Mouse (Mus musculus): ENCODE results near the gene Phactr1. TPM values are rescaled to one million over a fixed set of nuclear protein-coding genes. Genes with fewer than 3 reads are reported as not detected.

Phactr1 gene
- 24.5 and 25.7 TPM in 2 replicates for polyA plus RNA-seq (2015; fragmentation: Nextera tagmentation; extraction: Ambion mirVana)

GRCm38 (mm10) chr13:42680391-42680994, at the start of gene Phactr1:
Phactr1 (plus strand) TSS chr13:42680623.
- H3K4me2 ChIP-seq: peak within 1 kb of the TSS; percentile 34
- peak within 1 kb of the TSS; percentile 17; the same call in 1 of the 2 replicates for H3K4me3 ChIP-seq (replicated peaks)
- H3K36me3 ChIP-seq: no peaks in the 10 kb centered on the region
- 17% methylated on average over 11 of the region's 11 CpGs for WGBS
- no peak for ATAC-seq (replicated peaks; ENCODE audit: low FRiP score)
- H3K4me1 ChIP-seq: no peaks in the 10 kb centered on the region
- peaks cover 35% of the 10 kb centered on the region for H3K27me3 ChIP-seq
- H3K9ac ChIP-seq: no peak within 1 kb of the TSS
- H3K27ac ChIP-seq: 0 out of 2 replicates have a peak within 1 kb of the TSS, but pooled peaks have one; percentile 22
- H3K9me3 ChIP-seq (replicated peaks): no peaks in the 10 kb centered on the region

- Histone ChIP-seq H3K4me2 (no peak overlapping the region), H3K9ac (no peak overlapping the region), H3K27me3 (no peaks in the 10 kb centered on the region; the same call in 1 of the 2 replicates), H3K4me1 (no peaks in the 10 kb centered on the region), H3K4me3 (replicated peaks) (no peak overlapping the region), H3K9me3 (replicated peaks) (no peaks in the 10 kb centered on the region), H3K36me3 (no peaks in the 10 kb centered on the region), H3K27ac (no peak overlapping the region)
- WGBS: 82% methylated on average over 2 of the region's 2 CpGs
- no peak for ATAC-seq (replicated peaks; ENCODE audit: low FRiP score)
Observed at GRCm38 (mm10) chr13:42634908-42635307, 45.5 kb upstream of the Phactr1 start.

GRCm38 (mm10) chr13:42650228-42650627, 30.2 kb upstream of the Phactr1 start:
- no peaks in the 10 kb centered on the region for H3K27me3 ChIP-seq
- H3K27ac ChIP-seq: no peak overlapping the region
- 58% methylated on average over 6 of the region's 6 CpGs for WGBS
- no peaks in the 10 kb centered on the region for H3K9me3 ChIP-seq (replicated peaks)
- no peaks in the 10 kb centered on the region for H3K4me1 ChIP-seq
- H3K4me3 ChIP-seq (replicated peaks): no peak overlapping the region
- H3K4me2 ChIP-seq: no peak overlapping the region
- no peaks in the 10 kb centered on the region for H3K36me3 ChIP-seq
- no peak overlapping the region for H3K9ac ChIP-seq
- no peak for ATAC-seq (replicated peaks; ENCODE audit: low FRiP score)

GRCm38 (mm10) chr13:42656643-42657315, 23.6 kb upstream of the Phactr1 start:
- Histone ChIP-seq H3K27me3 (no peaks in the 10 kb centered on the region), H3K9ac (no peak overlapping the region), H3K9me3 (replicated peaks) (no peaks in the 10 kb centered on the region), H3K4me3 (replicated peaks) (no peak overlapping the region), H3K4me2 (no peak overlapping the region), H3K36me3 (no peaks in the 10 kb centered on the region), H3K4me1 (no peaks in the 10 kb centered on the region), H3K27ac (no peak overlapping the region)
- WGBS: 67% methylated on average over 7 of the region's 7 CpGs
- no peak for ATAC-seq (replicated peaks; ENCODE audit: low FRiP score)

- Histone ChIP-seq H3K4me2 (no peak overlapping the region), H3K9me3 (replicated peaks) (no peaks in the 10 kb centered on the region), H3K36me3 (no peaks in the 10 kb centered on the region), H3K27me3 (no peaks in the 10 kb centered on the region), H3K27ac (no peak overlapping the region), H3K4me1 (no peaks in the 10 kb centered on the region), H3K4me3 (replicated peaks) (no peak overlapping the region), H3K9ac (no peak overlapping the region)
- no peak for ATAC-seq (replicated peaks; ENCODE audit: low FRiP score)
- WGBS: 64% methylated on average over 10 of the region's 10 CpGs
Observed at GRCm38 (mm10) chr13:42671651-42672290, 8.7 kb upstream of the Phactr1 start.

GRCm38 (mm10) chr13:42681299-42681698, 876 bp downstream of the Phactr1 start:
- Histone ChIP-seq H3K4me3 (replicated peaks) (peak overlapping the region; percentile 17; the same call in 1 of the 2 replicates), H3K27ac (0 out of 2 replicates have a peak overlapping the region, but pooled peaks have one; percentile 22), H3K4me2 (peak overlapping the region; percentile 34; the same call in 1 of the 2 replicates), H3K9ac (no peak overlapping the region), H3K36me3 (no peaks in the 10 kb centered on the region), H3K4me1 (no peaks in the 10 kb centered on the region), H3K9me3 (replicated peaks) (no peaks in the 10 kb centered on the region), H3K27me3 (peaks cover 35% of the 10 kb centered on the region)
- ATAC-seq (replicated peaks; ENCODE audit: low FRiP score): no peak
- WGBS: 73% methylated on average over 9 of the region's 9 CpGs

- no peaks in the 10 kb centered on the region for H3K4me1 ChIP-seq
- H3K27ac ChIP-seq: no peak overlapping the region
- no peak for ATAC-seq (replicated peaks; ENCODE audit: low FRiP score)
- no peak overlapping the region for H3K4me3 ChIP-seq (replicated peaks)
- peaks cover 32% of the 10 kb centered on the region for H3K27me3 ChIP-seq
- H3K9me3 ChIP-seq (replicated peaks): no peaks in the 10 kb centered on the region
- no peak overlapping the region for H3K9ac ChIP-seq
- no peak overlapping the region for H3K4me2 ChIP-seq
- no peaks in the 10 kb centered on the region for H3K36me3 ChIP-seq
- 84% methylated on average over 7 of the region's 7 CpGs for WGBS
Observed at GRCm38 (mm10) chr13:42684181-42684580, 3.8 kb downstream of the Phactr1 start.

- H3K27me3 ChIP-seq: no peaks in the 10 kb centered on the region
- H3K4me2 ChIP-seq: no peak overlapping the region
- H3K27ac ChIP-seq: no peak overlapping the region
- H3K36me3 ChIP-seq: no peaks in the 10 kb centered on the region
- 83% methylated on average over 4 of the region's 4 CpGs for WGBS
- no peak for ATAC-seq (replicated peaks; ENCODE audit: low FRiP score)
- H3K9ac ChIP-seq: no peak overlapping the region
- H3K4me3 ChIP-seq (replicated peaks): no peak overlapping the region
- no peaks in the 10 kb centered on the region for H3K9me3 ChIP-seq (replicated peaks)
- no peaks in the 10 kb centered on the region for H3K4me1 ChIP-seq
Observed at GRCm38 (mm10) chr13:42692233-42692632, 11.8 kb downstream of the Phactr1 start.

- no peak overlapping the region for H3K9ac ChIP-seq
- 63% methylated on average over 5 of the region's 5 CpGs for WGBS
- H3K9me3 ChIP-seq (replicated peaks): no peaks in the 10 kb centered on the region
- H3K27me3 ChIP-seq: no peaks in the 10 kb centered on the region
- H3K4me2 ChIP-seq: no peak overlapping the region
- H3K36me3 ChIP-seq: no peaks in the 10 kb centered on the region
- no peak overlapping the region for H3K4me3 ChIP-seq (replicated peaks)
- H3K4me1 ChIP-seq: no peaks in the 10 kb centered on the region
- H3K27ac ChIP-seq: 0 out of 2 replicates have a peak overlapping the region, but pooled peaks have one; percentile 14
- no peak for ATAC-seq (replicated peaks; ENCODE audit: low FRiP score)
Observed at GRCm38 (mm10) chr13:42696641-42697040, 16.2 kb downstream of the Phactr1 start.

- WGBS: 10% methylated on average over 11 of the region's 11 CpGs
- no peaks in the 10 kb centered on the region for H3K9me3 ChIP-seq (replicated peaks)
- H3K27ac ChIP-seq: no peak overlapping the region
- H3K4me3 ChIP-seq (replicated peaks): peak overlapping the region; percentile 44
- H3K4me2 ChIP-seq: peak overlapping the region; percentile 77
- H3K36me3 ChIP-seq: no peaks in the 10 kb centered on the region
- ATAC-seq (replicated peaks; ENCODE audit: low FRiP score): 0 out of 2 replicates have a peak, but pooled peaks have one; percentile 25
- H3K4me1 ChIP-seq: peaks cover 6% of the 10 kb centered on the region
- peaks cover 30% of the 10 kb centered on the region for H3K27me3 ChIP-seq
- no peak overlapping the region for H3K9ac ChIP-seq
Observed at GRCm38 (mm10) chr13:42709148-42709547, 28.7 kb downstream of the Phactr1 start.

GRCm38 (mm10) chr13:42709611-42710331, 29.3 kb downstream of the Phactr1 start:
- Histone ChIP-seq H3K4me2 (peak overlapping the region; percentile 77), H3K27ac (no peak overlapping the region), H3K9me3 (replicated peaks) (no peaks in the 10 kb centered on the region), H3K4me1 (peaks cover 6% of the 10 kb centered on the region), H3K27me3 (peaks cover 30% of the 10 kb centered on the region), H3K9ac (peak overlapping the region; percentile 30; the same call in 1 of the 2 replicates), H3K36me3 (no peaks in the 10 kb centered on the region), H3K4me3 (replicated peaks) (peak overlapping the region; percentile 44)
- WGBS: 2% methylated on average over 39 of the region's 39 CpGs
- ATAC-seq (replicated peaks; ENCODE audit: low FRiP score): 0 out of 2 replicates have a peak, but pooled peaks have one; percentile 36
